Mouse (Mus musculus) kidney, postnatal 4 days (tissue): ENCODE measurements around the gene Znrf2.

Experiments used
- DNase-seq, 2 experiments: peaks; one replicate each; pipeline ENCODE4 v3.0.0; 2021; ENCODE audit warnings: mixed read lengths in 2 of 2

The Znrf2 gene

DNA sequence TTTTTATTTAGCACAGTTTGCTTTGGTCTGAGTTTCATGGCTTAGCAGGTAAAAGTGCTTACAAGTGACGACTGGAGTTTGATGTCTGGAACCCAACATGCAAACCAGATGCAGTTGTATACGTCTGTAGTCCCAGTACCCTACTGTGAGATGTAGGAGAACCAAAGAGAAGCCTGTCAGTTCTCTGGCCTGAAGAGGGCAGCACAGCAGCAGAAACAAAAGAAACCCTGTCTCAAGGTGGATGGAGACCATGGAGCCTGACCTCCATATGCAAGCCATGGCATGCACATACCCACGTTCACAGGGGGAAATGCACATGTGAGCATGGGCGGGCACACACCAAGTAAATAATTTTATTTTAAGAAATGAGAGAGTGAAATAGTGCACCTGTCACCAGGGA lies 100.8 kb downstream of the Znrf2 start:
- peak; percentile 70 to 78 for DNase-seq

DNA sequence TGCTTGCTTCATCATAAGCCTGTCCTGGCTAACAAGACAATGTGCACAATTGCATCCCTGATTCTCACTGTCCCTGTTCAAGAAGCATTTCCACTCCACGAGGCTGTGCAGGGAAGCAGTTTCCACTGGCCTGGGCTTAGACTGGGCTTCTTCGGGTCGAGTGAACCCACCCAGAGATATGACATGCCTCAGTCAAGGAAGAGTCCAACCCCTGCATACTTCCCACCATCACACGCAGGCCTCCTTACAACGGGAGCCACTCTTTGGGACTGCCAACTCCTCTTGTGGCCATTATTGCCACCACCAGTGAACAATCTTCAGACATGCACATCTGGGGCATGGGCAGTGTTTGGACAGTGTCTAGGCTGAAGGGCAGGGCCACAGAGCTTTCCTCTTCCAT lies 101.8 kb downstream of the Znrf2 start:
- DNase-seq, result no peak

DNA sequence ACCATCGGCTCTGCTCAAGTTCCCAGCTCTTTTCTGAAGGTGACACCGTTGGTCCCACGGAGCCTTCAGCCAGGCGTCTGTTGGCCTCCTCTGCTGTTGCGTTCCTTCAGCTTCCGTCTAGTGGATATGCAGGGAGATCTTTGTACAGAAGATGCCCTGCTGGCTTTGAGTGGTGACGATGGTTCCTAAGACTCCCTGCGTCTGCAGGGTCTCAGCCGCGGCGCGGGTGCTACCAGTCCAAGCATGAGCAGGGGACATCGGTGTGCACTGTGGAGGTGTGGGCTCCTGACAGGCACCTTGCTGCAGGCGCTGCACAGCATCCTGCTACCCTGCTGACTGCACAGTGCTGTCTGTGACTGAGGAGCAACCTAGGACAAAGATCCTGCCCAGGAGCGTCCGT lies 107.8 kb downstream of the Znrf2 start:
- DNase-seq, result no peak

DNA sequence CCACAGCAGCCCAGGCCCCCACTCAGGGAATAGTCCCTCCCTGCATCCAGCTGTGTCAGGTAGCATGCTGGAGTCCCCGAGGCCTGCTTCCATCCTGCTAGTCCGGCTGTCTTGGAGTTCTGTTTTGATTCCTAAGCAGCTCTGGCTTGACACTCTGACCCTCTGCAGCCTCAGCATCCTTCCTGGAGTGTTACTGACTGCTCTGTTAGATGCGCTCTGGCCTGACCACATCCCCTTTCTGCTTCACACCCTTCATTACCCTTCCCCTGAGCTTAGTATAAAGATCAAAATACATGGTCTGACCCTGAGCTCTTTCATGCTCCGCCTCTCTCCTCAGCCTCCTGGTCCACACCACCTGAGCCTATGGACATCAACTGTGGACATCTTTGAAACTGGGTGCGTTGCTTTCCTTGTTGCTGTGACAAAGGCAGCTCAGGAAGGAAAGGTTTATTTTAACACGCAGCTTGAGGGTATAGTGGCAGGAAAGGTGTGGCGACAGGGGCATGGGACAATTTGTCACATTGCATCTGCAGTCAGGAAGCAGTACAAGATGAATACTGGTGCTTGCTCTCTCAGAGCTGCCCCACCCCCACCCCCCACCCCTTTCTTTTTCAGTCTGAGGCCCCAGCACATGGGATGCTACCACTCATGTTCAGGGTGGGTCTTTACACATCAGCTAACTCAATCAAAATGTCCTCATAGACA lies 109.2 kb downstream of the Znrf2 start:
- no peak for DNase-seq

DNA sequence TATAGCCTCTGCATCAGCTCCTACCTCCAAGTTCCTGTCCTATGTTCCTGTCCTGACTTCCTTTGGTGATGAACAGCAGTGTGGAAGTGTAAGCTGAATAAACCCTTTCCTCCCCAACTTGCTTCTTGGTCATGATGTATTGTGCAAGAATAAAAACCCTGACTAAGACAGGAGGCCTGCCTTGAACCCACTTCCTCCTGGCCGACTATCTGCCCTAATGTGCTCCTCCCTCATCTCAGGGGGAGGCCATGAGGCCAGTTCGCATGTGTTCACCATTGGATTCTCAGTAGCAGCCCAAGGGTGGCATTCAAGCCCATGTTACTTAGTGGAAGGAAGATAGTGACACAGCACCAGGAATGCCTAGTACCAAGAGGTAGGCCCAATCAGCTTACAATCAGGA lies 110.2 kb downstream of the Znrf2 start:
- DNase-seq, result no peak

DNA sequence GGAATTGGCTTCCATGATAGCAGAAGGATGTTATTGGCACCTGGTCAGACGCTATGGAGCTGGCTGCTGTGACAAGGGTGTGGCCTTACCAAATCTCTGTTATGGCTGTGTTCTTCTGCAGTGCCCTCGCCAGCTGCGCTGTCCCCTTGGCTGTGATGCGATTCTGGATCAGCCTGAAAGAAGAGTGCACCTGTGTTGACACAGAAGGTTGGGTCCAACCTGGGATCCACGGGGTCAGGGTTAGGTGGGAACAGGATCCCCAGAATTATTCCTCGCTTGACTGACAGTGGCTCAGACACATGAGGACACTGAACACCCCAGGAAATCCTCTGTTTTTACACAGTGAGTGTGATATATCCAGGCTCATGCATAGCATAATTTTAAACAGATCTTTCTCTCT lies 111.2 kb downstream of the Znrf2 start:
- no peak for DNase-seq

DNA sequence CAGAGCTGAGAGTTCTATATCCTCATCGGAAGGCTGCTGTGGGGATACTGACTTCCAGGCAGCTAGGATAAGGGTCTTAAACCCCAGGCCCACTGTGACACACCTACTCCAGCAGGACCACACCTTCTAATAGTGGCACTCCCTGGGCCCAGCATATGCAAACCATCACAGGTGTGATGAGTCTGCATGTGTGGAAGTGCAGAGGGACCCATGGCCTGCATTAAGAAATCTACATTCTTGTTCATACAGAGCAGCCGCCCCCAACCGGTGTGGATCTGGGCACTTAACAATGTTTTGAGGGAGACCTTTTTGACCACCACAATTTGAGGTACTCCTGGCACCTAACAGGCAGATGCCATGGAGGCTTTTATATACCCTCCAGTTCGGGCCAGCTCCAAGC lies 114.9 kb downstream of the Znrf2 start:
- DNase-seq, result no peak

DNA sequence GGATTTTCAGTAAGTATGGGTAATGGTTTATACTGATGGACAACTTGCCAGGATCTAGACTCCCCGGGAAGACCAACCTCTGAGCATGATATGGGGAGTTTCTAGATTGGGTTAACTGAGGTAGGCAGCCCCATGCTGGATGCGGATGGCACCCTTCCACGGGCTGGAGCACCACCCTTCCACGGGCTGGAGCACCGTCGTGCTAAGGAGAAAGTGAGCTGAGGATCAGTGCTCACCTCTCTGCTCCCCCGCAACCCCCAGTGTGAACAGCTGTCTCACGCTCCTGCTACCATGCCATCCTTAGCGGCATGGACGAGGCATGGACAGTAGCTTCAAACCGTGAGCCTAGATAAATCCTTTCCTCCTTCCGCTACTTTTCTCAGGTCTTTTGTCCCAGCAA lies 115.8 kb downstream of the Znrf2 start:
- no peak for DNase-seq

DNA sequence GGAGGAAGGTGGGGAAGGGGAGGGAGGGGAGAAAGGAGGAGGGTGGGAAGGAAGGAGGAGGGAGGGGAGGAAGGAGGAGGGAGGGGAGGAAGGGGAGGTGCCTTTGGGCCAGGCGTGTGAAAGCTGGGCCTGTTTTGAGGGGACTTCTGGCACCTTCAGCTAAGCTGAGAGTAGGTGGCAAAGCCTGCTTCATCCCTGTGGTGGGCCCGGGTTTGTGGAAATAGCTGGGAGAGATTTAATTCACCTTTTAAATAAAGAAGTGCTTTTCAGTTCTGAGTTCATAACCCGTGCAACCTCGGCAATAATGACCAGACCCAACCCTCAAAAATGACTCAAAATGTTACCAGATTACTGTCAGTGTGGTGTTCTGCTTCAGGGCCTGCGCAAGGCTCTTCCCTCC lies 116.5 kb downstream of the Znrf2 start:
- DNase-seq, result no peak

DNA sequence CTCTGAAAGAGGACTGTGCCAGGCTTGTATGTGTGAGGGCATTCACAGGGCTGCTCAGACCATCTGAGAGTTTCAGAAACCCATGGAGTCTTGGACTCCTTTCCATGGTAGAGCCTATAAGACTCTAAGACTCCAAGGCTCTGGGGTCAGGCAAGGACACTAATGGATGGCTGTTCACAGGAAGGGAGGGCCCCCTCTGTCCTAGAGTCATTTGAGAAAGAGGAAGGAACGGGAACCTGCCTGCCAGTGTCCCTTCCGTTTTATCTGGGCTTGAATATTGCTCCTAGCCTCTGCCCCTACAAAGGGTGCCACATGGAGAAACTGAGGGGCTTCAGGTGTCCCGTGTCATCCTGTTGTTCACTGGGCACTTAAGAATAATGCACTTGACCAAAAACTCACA lies 117.2 kb downstream of the Znrf2 start:
- no peak for DNase-seq

DNA sequence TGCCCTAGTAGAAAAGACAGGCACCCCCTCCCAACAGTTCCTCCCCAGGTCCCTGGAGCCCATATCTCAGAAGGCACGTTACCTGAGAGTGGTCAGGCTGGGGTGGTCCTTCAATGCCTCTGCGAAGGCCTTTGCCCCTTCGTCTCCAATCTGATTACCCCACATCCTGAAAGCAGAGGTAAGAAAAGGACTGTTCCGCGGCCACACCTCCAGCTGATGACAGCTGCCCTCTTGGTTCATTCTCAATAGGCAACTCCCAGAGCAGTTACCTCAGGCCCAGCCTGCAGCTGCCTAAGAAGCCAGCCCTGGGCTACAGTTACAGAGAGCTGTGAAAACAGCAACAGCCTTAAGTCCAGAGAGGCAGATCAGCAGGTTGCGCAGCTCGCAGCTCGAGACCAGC lies 117.6 kb downstream of the Znrf2 start:
- DNase-seq, result no peak

DNA sequence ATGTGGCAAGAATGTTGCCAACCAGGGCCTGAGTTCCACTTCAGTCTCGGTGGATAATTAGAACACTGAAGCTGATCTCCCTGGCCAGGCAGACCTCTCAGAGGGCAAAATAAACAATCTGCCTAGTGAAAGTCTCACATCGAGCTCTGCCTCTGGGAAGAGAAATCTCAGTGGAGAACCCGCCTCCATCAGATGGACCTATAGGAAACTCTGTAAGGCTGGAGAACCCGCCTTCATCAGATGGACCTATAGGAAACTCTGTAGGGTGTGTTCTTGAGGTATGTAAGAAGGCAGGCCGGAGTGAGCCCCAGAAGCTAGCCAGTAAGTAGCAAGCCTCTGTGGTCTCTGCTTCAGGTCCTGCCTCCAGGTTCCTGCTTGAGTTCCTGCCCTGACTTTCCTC lies 118.2 kb downstream of the Znrf2 start:
- DNase-seq, result no peak

DNA sequence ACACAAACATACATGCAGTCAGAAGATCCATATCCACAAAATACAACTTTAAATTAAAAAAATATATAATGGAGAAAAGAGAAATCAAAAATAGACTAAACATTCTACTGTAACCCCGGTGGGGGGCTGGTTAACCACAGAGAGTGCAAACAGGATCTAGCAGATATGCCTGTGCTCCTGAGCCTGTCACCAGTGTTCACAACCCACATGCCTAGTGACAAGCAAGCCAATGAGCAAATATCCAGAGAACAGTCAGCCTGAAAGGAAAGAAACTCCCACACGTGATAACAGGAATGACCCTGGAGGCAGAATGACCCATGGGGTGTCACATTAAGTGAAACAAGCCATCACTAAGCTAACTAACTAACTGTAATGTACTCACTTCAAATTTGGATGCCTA lies 119.8 kb downstream of the Znrf2 start:
- DNase-seq, result no peak

DNA sequence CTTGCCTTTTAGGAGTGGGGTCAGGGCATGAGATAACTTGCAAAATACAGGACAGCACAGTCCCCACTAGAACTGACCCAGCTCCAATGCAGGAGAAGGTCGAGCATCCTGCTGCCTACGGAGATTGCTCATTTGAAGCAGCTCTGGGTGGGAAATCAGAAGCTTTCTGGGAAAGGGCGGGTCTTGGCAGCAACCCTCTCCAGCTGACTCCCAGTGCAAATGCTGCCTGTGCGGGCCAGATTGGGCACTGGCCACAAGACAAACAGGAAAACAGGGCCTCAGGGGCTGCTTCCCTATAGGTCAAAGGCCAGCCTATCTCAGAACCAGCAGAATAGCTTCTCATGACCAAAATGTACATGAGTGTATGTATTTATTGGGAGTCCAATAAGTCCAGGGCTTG lies 122.9 kb downstream of the Znrf2 start:
- DNase-seq, result peak in 1 of 2 experiments; percentile 19

DNA sequence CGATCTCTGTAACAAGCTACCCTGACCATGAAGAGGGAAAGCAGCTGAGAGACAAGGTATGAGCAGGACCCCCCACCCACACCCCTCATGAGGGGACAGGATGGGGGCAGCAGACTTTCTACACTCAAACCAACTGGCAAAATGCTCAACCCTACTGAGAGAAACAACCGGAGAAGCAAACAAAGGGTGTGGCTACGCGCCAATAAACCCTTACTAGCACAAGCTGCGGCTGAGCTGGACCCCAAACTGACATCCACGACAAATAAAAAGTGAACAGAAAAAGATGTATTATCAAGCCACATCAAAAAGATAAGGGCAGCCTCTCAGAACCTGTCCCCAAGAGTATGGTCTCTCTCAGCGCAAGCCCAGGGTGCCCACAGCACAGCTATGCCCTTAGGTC lies 123.4 kb downstream of the Znrf2 start:
- DNase-seq, result no peak

DNA sequence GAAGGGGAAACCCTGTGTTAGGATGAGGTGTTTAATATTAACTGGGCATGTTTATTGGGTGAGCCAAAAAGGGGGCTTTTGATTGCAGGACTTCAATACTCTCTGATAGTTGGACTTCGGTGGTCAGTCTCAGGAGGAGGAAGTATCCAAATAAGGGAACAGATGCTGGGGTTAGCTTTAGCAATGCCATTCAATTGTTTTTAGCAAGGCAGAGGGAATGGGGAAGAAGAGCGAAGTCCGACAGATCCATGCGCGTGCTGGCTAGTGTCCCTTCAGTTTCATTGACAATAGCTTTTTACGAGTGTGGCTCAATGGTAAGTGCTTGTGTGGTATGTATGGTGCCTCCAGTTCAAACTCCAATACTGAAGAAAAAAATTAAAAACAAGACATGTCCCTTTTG lies 124.4 kb downstream of the Znrf2 start:
- DNase-seq, result no peak
